Mouse (Mus musculus) heart, embryonic 15.5 days (tissue): ENCODE results near the gene Sdk1. TPM values are rescaled to one million over a fixed set of nuclear protein-coding genes. Genes with fewer than 3 reads are reported as not detected.

ENCODE experiments used
- ATAC-seq: fragments of 200-750 bp; cut with Nextera tagmentation; replicated peaks from 2 replicates; pipeline ENCODE4 v1.8.0; 2017; ENCODE audit warnings: low read depth, moderate TSS enrichment; ENCODE audit not compliant: insufficient number of reproducible peaks, insufficient read depth, low FRiP score
- H3K27ac ChIP-seq: fragments of 300-500 bp; sonication (generic); 2 replicates; pipeline ENCODE4 v1.5.1; 2015; ENCODE audit warnings: mild to moderate bottlenecking, inconsistent platforms
- H3K27me3 ChIP-seq: fragments of 300-500 bp; sonication (generic); 2 replicates; pipeline ENCODE4 v1.6.1; 2015; ENCODE audit warnings: inconsistent platforms
- H3K36me3 ChIP-seq: fragments of 300-500 bp; sonication (generic); 2 replicates; pipeline ENCODE4 v1.6.1; 2015; ENCODE audit warnings: mild to moderate bottlenecking, inconsistent platforms
- H3K4me1 ChIP-seq: fragments of 300-500 bp; sonication (generic); replicated peaks from 2 replicates; pipeline ENCODE4 v1.6.1; 2015; ENCODE audit warnings: inconsistent platforms
- H3K4me2 ChIP-seq: fragments of 300-500 bp; sonication (generic); 2 replicates; pipeline ENCODE4 v1.6.1; 2015; ENCODE audit warnings: inconsistent platforms, mild to moderate bottlenecking, moderate library complexity
- H3K4me3 ChIP-seq: fragments of 300-500 bp; sonication (generic); 2 replicates; pipeline ENCODE4 v1.5.1; 2015; ENCODE audit warnings: mild to moderate bottlenecking, inconsistent platforms
- H3K9ac ChIP-seq: fragments of 300-500 bp; sonication (generic); 2 replicates; pipeline ENCODE4 v1.6.1; 2015; ENCODE audit warnings: mild to moderate bottlenecking, inconsistent platforms
- H3K9me3 ChIP-seq: fragments of 300-500 bp; sonication (generic); replicated peaks from 2 replicates; pipeline ENCODE4 v1.6.1; 2016; ENCODE audit warnings: inconsistent platforms
- WGBS: fragments of 180-500 bp; shearing (Covaris S2); methylation state at CpG from one replicate; pipeline ENCODE4 v1.1.7; 2015; ENCODE audit warnings: mixed read lengths; 5-methylcytosine and 5-hydroxymethylcytosine counted together
- polyA plus RNA-seq: library from polyadenylated mRNA; unstranded; fragments of >200 nt; fragmentation: Nextera tagmentation; extraction: Ambion mirVana; gene quantifications from 2 replicates; pipeline ENCODE4 v1.2.1, GENCODE M21; 2015

Gene Sdk1
- polyA plus RNA-seq, 1 experiment from 2014 or later: 1.5 TPM

DNA sequence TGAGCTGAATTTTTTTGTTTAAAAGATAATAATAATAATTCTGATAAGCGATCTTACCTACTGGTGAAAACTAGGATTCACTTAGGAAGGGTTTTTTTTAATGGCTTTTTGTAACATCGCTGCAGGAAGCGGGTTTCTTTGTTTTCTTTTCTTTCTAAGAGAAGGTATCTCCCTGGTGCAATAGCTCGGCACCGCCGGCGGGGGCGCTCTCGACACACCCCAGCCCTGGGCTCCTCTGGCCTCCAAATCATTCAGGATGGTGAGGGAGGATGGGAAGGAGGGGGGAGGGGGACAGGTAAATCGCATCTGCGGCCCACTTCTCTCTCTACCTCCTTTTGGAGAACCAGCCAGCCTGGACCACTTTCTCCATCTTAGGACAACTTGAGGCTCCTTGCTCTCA is 971.0 kb downstream of the Sdk1 start:
- no peak overlapping the region for H3K4me2 ChIP-seq
- no peak overlapping the region for H3K9ac ChIP-seq
- no peak for ATAC-seq
- H3K27ac ChIP-seq: no peak overlapping the region
- 52% methylated on average over 11 of the region's 11 CpGs for WGBS
- H3K4me3 ChIP-seq: no peak overlapping the region
- no peaks in the 10 kb centered on the region for H3K9me3 ChIP-seq
- H3K27me3 ChIP-seq: no peaks in the 10 kb centered on the region
- no peaks in the 10 kb centered on the region for H3K36me3 ChIP-seq
- no peaks in the 10 kb centered on the region for H3K4me1 ChIP-seq

DNA sequence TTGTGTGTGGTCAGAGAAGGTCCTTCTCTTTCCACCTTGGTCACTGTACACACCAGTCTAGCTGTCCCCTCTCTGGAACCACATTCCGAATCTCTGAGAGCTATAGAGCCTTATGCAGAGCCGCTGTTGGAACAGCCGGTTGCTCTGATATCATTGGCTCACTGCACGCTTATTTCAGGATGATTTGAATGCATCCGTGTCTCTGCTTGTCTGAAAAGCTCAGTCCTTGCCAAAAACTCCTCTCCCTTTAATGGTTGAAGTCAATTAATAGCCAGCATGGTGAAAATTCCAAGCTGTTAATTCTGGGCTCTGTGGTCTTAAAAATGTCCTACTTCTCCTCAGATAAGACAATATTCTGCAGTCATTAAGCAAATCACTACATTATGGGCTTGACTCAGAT is 974.7 kb downstream of the Sdk1 start:
- H3K27me3 ChIP-seq: no peaks in the 10 kb centered on the region
- no peak overlapping the region for H3K4me3 ChIP-seq
- 0 out of 2 replicates have a peak overlapping the region, but pooled peaks have one; percentile 26 for H3K27ac ChIP-seq
- H3K4me2 ChIP-seq: no peak overlapping the region
- H3K4me1 ChIP-seq: no peaks in the 10 kb centered on the region
- no peaks in the 10 kb centered on the region for H3K9me3 ChIP-seq
- WGBS: 61% methylated on average over 5 of the region's 5 CpGs
- H3K36me3 ChIP-seq: no peaks in the 10 kb centered on the region
- ATAC-seq: no peak
- H3K9ac ChIP-seq: no peak overlapping the region

DNA sequence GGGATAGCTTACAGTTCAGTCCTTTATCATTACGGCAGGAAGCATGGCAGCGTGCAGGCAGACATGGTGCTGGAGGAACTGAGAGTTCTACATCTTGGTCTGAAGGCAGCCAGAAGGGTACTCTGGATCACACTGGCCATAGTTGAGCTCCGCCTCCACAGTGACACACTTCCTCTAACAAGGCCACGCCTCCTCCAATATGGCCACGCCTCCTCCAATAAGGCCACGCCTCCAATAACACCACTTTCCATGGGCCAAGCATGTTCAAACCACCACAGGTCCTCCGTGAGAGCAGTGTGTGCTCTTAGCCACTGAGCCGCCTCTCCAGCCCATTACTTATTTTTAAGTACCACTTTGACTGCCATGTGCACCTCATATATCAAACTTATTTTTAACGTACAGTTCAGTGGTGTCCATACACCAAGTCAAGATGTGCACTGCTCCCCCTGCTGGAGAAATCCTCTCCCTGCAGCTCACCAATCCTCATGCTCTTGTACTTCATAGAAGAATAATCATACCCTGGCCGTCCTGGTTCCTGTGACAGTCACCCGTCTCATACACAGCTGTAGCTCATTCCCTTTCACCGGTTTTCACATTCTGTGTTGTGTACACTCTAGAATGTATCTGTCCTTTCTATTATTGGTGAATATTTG is 979.7 kb downstream of the Sdk1 start:
- no peaks in the 10 kb centered on the region for H3K36me3 ChIP-seq

DNA sequence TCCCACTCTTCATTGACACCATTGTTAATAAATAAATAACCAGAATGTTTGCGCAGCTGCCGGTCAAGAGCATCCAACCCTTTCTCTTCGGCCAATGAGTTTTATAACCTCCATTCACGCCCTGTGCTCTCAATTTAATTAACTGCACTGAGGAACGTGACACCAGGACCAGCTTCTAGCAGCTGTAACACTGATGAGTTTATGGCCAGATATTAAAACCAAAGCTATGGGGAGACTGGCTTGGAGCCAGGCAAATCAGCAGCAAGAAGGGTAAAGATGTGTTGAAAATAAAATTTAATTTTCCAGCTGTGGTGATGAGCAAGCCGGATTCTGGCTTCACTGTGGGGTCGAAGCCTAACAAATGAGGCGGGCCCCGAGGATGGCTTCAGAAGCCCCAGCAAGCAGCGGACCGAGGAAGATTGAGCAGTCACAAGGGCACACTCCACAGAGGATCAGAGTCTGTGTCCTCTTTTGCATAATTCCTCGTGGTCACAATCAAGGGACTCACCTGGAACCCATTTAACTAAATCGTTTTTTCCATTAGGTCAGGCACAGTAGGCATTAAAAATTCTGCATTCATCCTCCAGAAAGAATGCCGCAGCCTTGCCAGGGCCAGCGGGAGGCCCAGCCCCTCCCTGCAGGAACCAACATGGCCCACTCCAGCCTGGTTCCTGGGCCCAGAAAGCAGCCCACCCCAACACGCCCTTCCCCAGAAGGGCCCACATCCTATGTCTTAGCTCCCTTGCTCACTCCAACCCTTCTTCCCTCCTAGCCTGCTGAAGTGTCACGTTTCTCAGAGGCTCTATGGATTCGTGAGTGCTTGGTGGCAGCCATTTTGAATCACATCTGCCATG is 987.9 kb downstream of the Sdk1 start:
- WGBS: 78% methylated on average over 18 of the region's 18 CpGs
- H3K9ac ChIP-seq: no peak overlapping the region
- H3K27me3 ChIP-seq: no peaks in the 10 kb centered on the region
- H3K4me2 ChIP-seq: no peak overlapping the region
- ATAC-seq: no peak
- H3K36me3 ChIP-seq: no peaks in the 10 kb centered on the region
- H3K27ac ChIP-seq: no peak overlapping the region
- H3K4me3 ChIP-seq: no peak overlapping the region
- no peaks in the 10 kb centered on the region for H3K9me3 ChIP-seq
- H3K4me1 ChIP-seq: no peaks in the 10 kb centered on the region

More for the DNA sequence above, 979.7 kb downstream of the Sdk1 start:
- ATAC-seq: no peak
- Histone ChIP-seq H3K9ac (no peak overlapping the region), H3K4me1 (no peaks in the 10 kb centered on the region), H3K27ac (no peak overlapping the region), H3K4me3 (no peak overlapping the region), H3K9me3 (no peaks in the 10 kb centered on the region), H3K27me3 (no peaks in the 10 kb centered on the region), H3K4me2 (no peak overlapping the region)
- 92% methylated on average over 12 of the region's 12 CpGs for WGBS

DNA sequence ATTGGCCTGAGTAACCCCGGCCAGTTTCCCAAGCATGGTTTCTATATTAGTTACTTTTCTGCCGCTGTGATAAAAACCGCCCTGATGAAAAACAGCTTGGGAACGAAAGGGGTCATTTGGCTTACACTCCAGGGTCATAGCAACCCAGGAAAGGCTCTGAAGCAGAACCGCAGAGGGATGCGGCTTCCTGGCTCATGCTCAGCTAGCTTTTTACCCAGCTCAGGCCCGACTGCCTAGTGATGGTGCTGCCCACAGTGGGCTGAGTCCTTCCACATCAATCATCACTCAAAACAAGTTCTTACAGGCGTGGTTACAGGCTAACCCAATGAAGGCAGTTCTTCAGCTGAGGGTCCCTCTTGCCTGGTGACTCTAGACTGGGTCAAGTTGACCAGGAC is 988.5 kb downstream of the Sdk1 start:
- Histone ChIP-seq H3K4me3 (no peak overlapping the region), H3K4me1 (no peaks in the 10 kb centered on the region), H3K9ac (no peak overlapping the region), H3K27ac (no peak overlapping the region), H3K9me3 (no peaks in the 10 kb centered on the region), H3K36me3 (no peaks in the 10 kb centered on the region), H3K4me2 (no peak overlapping the region), H3K27me3 (no peaks in the 10 kb centered on the region)
- ATAC-seq: no peak
- WGBS: 76% methylated on average over 8 of the region's 8 CpGs

DNA sequence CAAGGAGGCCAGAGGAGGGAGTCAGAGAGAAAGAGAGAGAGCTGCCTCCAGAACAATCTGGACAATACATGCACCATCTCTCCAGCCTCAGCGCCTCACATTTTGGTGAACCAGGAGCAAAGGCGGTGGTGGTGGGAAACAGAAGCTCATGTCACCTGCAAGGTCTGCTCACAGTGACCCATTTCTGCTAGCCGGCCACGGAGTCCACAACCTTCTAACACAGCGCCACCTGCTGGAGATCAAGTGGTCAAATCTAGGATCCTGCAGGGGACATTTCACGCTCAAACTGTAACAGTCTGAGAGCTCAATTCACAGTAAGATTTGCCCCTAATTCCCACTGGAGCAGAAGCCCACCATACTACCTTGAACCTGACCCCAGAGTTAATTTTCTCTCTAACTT is 999.0 kb downstream of the Sdk1 start:
- Histone ChIP-seq H3K9me3 (no peaks in the 10 kb centered on the region), H3K4me3 (no peak overlapping the region), H3K27me3 (no peaks in the 10 kb centered on the region), H3K4me1 (no peaks in the 10 kb centered on the region), H3K36me3 (no peaks in the 10 kb centered on the region), H3K27ac (no peak overlapping the region), H3K4me2 (no peak overlapping the region), H3K9ac (no peak overlapping the region)
- ATAC-seq: no peak
- 87% methylated on average over 6 of the region's 6 CpGs for WGBS

DNA sequence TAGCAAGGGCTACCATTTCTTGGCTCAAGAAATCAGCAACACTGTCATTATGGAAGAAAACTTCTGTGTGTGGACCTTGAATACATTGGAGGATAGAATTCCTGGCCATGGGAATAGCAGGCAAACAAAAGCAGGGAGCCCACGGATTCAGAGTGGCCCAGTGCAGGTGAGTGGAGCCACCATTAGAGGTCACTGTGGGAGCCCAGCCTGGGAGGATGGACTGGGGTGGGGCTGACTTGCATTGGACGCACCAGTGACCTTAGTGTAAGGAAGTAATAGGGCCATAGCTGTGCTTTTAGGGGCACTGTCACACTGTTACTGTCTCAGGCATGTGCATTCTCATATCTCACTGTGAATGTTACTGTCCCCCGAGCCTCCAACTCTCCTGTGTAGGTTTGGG is 1001.3 kb downstream of the Sdk1 start:
- ATAC-seq: no peak

DNA sequence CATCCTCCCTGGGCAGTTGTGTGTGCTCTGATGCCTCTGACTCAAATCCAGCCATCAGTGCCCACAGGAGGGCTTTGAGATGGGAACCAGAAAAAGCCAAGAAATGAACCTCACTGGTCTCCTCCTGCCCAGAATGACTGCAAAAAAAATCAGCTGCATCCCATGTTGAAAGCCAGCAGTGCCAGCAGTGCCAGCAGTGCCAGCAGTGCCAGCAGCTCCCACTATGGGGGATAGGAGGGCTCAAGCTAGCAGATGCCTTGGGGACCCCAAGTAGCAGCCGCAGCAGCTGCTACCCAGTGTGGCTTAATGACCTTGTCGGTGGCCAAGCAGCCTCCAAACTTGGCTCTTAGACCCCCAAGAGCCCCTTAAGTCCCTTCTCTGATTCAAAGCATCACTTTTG is 1001.8 kb downstream of the Sdk1 start:
- H3K4me2 ChIP-seq: no peak overlapping the region
- no peak for ATAC-seq
- H3K4me1 ChIP-seq: no peaks in the 10 kb centered on the region
- WGBS: 96% methylated on average over 2 of the region's 2 CpGs
- no peaks in the 10 kb centered on the region; the same call in 1 of the 2 replicates for H3K9me3 ChIP-seq
- H3K27me3 ChIP-seq: no peaks in the 10 kb centered on the region
- no peak overlapping the region for H3K27ac ChIP-seq
- H3K4me3 ChIP-seq: no peak overlapping the region
- no peak overlapping the region for H3K9ac ChIP-seq
- H3K36me3 ChIP-seq: no peaks in the 10 kb centered on the region

More for the DNA sequence above, 1001.3 kb downstream of the Sdk1 start:
- H3K27ac ChIP-seq: no peak overlapping the region
- H3K9ac ChIP-seq: no peak overlapping the region
- H3K36me3 ChIP-seq: no peaks in the 10 kb centered on the region
- H3K27me3 ChIP-seq: no peaks in the 10 kb centered on the region
- 41% methylated on average over 3 of the region's 3 CpGs for WGBS
- no peak overlapping the region for H3K4me3 ChIP-seq
- H3K4me1 ChIP-seq: no peaks in the 10 kb centered on the region
- H3K4me2 ChIP-seq: no peak overlapping the region
- H3K9me3 ChIP-seq: no peaks in the 10 kb centered on the region; the same call in 1 of the 2 replicates

DNA sequence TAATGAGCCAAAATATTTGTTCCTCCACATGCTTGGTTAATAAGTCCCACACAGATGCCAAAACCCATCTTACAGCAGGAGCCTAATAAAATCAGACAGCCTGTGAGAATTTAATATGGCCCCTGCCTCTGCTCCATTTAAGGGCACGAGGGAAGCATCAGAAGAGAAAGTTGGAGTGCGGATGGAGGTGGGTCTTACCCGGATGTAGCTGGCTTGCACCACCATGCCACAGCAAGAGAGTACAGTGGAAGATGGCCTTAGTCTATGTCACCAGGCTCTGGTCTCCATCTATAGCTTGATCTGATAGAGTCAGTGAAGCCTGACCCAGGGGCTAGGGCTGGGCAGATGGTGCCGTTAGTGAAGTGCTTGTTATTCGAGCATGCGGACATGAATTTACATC is 1014.9 kb downstream of the Sdk1 start:
- no peak overlapping the region for H3K9ac ChIP-seq
- ATAC-seq: no peak
- WGBS: 75% methylated on average over 6 of the region's 6 CpGs

DNA sequence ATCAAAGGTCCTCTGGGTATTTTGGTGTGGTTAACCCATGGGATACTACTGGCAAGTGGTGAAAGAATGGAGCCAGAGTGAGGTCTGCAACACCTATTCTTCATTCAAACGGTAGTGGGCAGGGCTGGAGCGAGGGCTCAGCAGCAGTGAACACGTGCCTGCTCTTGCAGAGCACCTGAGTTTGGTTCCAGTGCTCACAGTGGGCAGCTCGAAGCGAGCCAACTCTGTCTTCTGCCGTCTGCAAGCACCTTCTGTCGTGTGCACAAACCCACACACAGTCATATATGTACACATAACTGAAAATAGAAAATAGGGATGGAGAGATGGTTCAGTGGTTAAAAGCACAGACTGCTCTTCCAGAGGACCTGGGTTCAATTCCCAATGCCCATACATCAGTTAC is 1017.4 kb downstream of the Sdk1 start:
- H3K9ac ChIP-seq: no peak overlapping the region
- WGBS: 75% methylated on average over 7 of the region's 7 CpGs
- no peak overlapping the region for H3K27ac ChIP-seq

More for the DNA sequence above, 1014.9 kb downstream of the Sdk1 start:
- no peaks in the 10 kb centered on the region for H3K9me3 ChIP-seq
- H3K27me3 ChIP-seq: no peaks in the 10 kb centered on the region
- no peak overlapping the region for H3K4me3 ChIP-seq
- no peak overlapping the region for H3K27ac ChIP-seq
- no peaks in the 10 kb centered on the region for H3K36me3 ChIP-seq
- no peaks in the 10 kb centered on the region for H3K4me1 ChIP-seq
- no peak overlapping the region for H3K4me2 ChIP-seq

DNA sequence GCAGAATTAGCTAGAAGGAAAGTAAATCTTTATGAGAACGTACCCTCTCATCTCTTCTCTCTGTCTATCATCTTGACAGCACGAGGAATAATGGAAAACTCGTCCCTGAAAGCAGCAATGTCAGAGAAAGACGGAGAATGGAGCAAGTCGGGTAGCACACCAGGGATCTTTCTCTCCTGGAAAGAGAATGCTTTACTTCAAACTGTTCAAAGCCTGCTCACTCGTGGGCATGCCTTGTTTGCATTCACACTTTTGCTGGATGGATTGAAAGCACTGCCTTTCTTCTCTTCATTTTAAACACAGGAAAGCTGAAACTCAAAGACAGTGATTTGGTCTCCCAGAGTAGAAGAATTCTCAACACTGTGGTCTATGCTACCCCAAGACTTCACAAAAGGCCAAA is 1020.8 kb downstream of the Sdk1 start:
- ATAC-seq: no peak
- 47% methylated on average over 6 of the region's 6 CpGs for WGBS
- H3K4me1 ChIP-seq: no peaks in the 10 kb centered on the region

More for the DNA sequence above, 1017.4 kb downstream of the Sdk1 start:
- Histone ChIP-seq H3K36me3 (no peaks in the 10 kb centered on the region), H3K9me3 (no peaks in the 10 kb centered on the region), H3K27me3 (no peaks in the 10 kb centered on the region), H3K4me3 (no peak overlapping the region), H3K4me2 (no peak overlapping the region), H3K4me1 (no peaks in the 10 kb centered on the region)
- ATAC-seq: no peak

More for the DNA sequence above, 1020.8 kb downstream of the Sdk1 start:
- Histone ChIP-seq H3K36me3 (no peaks in the 10 kb centered on the region), H3K27ac (no peak overlapping the region), H3K9me3 (no peaks in the 10 kb centered on the region; the same call in 1 of the 2 replicates), H3K9ac (no peak overlapping the region), H3K4me3 (no peak overlapping the region), H3K4me2 (no peak overlapping the region), H3K27me3 (no peaks in the 10 kb centered on the region)
